Mouse (Mus musculus) pancreas, adult 10 weeks (tissue): Measurements from ENCODE around the gene Myl9. TPM values are rescaled to one million over a fixed set of nuclear protein-coding genes. Genes with fewer than 3 reads are reported as not detected.

Source experiments
- polyA plus RNA-seq: library from polyadenylated mRNA; stranded (reverse); fragments of 350-450 nt; fragmentation: Illumina TruSeq; extraction: RNeasy Lipid Tissue Mini Kit (QIAGEN cat#74804); gene quantifications from one replicate; pipeline ENCODE4 v1.2.3, GENCODE M21; 2015; ENCODE audit warnings: low read depth, low replicate concordance; ENCODE audit not compliant: insufficient read depth

Myl9 gene
- 73.9 TPM for polyA plus RNA-seq

DNA sequence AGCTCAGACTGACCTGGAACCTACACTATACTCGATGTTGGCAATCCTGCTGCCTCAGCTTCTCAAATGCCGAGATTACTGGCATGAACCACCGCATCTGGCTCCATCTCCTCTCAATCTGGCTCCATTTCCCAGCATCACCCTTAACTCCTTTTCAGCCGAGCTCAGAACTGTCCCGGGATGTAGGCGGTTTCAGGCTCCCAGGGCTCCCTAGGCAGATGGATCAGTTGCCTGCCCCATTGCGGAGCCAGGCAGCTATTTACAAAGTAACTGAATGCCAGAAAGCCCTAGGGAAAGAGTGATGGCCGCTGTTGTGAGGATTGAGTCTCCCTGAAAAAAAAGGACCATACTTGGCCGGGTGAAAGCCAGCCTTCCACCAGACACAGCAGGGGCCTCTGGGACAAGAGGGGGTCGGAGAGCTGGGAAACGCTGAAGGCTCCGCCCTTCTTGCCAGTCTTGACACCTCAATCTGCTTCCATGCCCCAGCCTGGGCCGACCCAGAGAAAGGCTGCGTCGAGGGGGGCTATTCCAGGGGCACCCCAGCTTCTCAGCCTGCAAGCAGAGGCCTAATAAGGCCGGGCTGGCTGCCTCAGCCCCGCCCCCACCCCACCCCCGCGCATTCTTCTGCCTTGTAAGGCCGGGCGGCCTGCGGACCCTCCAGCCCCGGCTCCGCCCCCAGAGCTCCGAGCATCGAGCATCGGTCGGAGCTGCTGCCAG, at the start of gene Myl9:
Gene Myl9 (plus strand): TSS at position 683 of the 717 bp plus-strand sequence.

Other genes starting within 250 kb of the Myl9 start
- gene Aar2, start 227.8 kb upstream of the Myl9 start, polyA plus RNA-seq, result 4.5 TPM
- gene Dlgap4, start 161.7 kb upstream of the Myl9 start, polyA plus RNA-seq, result 28.9 TPM
- 0.79 TPM for gene Tgif2, start 64.6 kb downstream of the Myl9 start, polyA plus RNA-seq
- not detected for gene 4930518I15Rik, start 82.5 kb downstream of the Myl9 start, polyA plus RNA-seq
- 23.2 TPM for gene Rab5if, start 87.7 kb downstream of the Myl9 start, polyA plus RNA-seq
- gene Sla2, start 111.8 kb downstream of the Myl9 start, polyA plus RNA-seq, result not detected
- 12.7 TPM for gene Ndrg3, start 216.6 kb downstream of the Myl9 start, polyA plus RNA-seq
- 0.52 TPM for gene Dsn1, start 231.7 kb downstream of the Myl9 start, polyA plus RNA-seq